Mouse (Mus musculus) cerebellum, adult 11 months (tissue): ENCODE results near the gene Mgat3.

Experiments
- DNase-seq: peaks from one replicate; pipeline ENCODE4 v3.0.0; 2022

Mgat3 gene

GRCm38 (mm10) chr15:80182072-80182700 lies 8.7 kb downstream of the Mgat3 start:
- no peak for DNase-seq

- no peak for DNase-seq
Observed at GRCm38 (mm10) chr15:80188927-80189326, 15.4 kb downstream of the Mgat3 start.

- DNase-seq: no peak
Observed at GRCm38 (mm10) chr15:80190075-80190474, 16.6 kb downstream of the Mgat3 start.

- no peak for DNase-seq
Observed at GRCm38 (mm10) chr15:80191585-80192245, 18.2 kb downstream of the Mgat3 start.

- no peak for DNase-seq
Observed at GRCm38 (mm10) chr15:80192246-80192585, 18.7 kb downstream of the Mgat3 start.

GRCm38 (mm10) chr15:80192847-80193246 lies 19.3 kb downstream of the Mgat3 start:
- DNase-seq: no peak

- no peak for DNase-seq
Observed at GRCm38 (mm10) chr15:80199556-80199955, 26.0 kb downstream of the Mgat3 start.

- no peak for DNase-seq
Observed at GRCm38 (mm10) chr15:80202111-80202775, 28.7 kb downstream of the Mgat3 start.

- DNase-seq: no peak
Observed at GRCm38 (mm10) chr15:80203406-80203805, 29.9 kb downstream of the Mgat3 start.

GRCm38 (mm10) chr15:80206057-80206565 lies 32.6 kb downstream of the Mgat3 start:
- DNase-seq: no peak

GRCm38 (mm10) chr15:80208446-80208845 lies 34.9 kb downstream of the Mgat3 start:
- no peak for DNase-seq

- DNase-seq: no peak
Observed at GRCm38 (mm10) chr15:80213688-80214087, 40.2 kb downstream of the Mgat3 start.

- DNase-seq: no peak
Observed at GRCm38 (mm10) chr15:80215716-80216479, 42.4 kb downstream of the Mgat3 start.

- no peak for DNase-seq
Observed at GRCm38 (mm10) chr15:80216480-80216820, 42.9 kb downstream of the Mgat3 start.

- no peak for DNase-seq
Observed at GRCm38 (mm10) chr15:80217476-80217875, 44.0 kb downstream of the Mgat3 start.

- DNase-seq: no peak
Observed at GRCm38 (mm10) chr15:80219211-80219610, 45.7 kb downstream of the Mgat3 start.

- no peak for DNase-seq
Observed at GRCm38 (mm10) chr15:80219705-80220657, 46.5 kb downstream of the Mgat3 start.

GRCm38 (mm10) chr15:80221031-80221430 lies 47.5 kb downstream of the Mgat3 start:
- no peak for DNase-seq

GRCm38 (mm10) chr15:80223751-80224150 lies 50.2 kb downstream of the Mgat3 start:
- DNase-seq: no peak

- peak; percentile 69 for DNase-seq
Observed at GRCm38 (mm10) chr15:80225208-80225607, 51.7 kb downstream of the Mgat3 start.

GRCm38 (mm10) chr15:80225796-80226195 lies 52.3 kb downstream of the Mgat3 start:
- DNase-seq: peak; percentile 48
